Mouse (Mus musculus) adipocyte (in vitro differentiated cells): ENCODE results near the gene Prkn.

Source experiments
- DNase-seq: peaks from one replicate; pipeline ENCODE4 v3.0.0-alpha.2; 2016; ENCODE audit warnings: low spot score

Prkn gene

GRCm38 (mm10) chr17:10997291-10997690, 157.1 kb downstream of the Prkn start:
- DNase-seq, result no peak

- DNase-seq, result no peak
Observed at GRCm38 (mm10) chr17:11023371-11023770, 183.2 kb downstream of the Prkn start.

GRCm38 (mm10) chr17:11029348-11029747, 189.2 kb downstream of the Prkn start:
- no peak for DNase-seq

- no peak for DNase-seq
Observed at GRCm38 (mm10) chr17:11030936-11031335, 190.8 kb downstream of the Prkn start.

- DNase-seq, result no peak
Observed at GRCm38 (mm10) chr17:11032366-11032765, 192.2 kb downstream of the Prkn start.

- DNase-seq, result no peak
Observed at GRCm38 (mm10) chr17:11033594-11033993, 193.4 kb downstream of the Prkn start.

- DNase-seq, result peak; percentile 55
Observed at GRCm38 (mm10) chr17:11038272-11038671, 198.1 kb downstream of the Prkn start.

- no peak for DNase-seq
Observed at GRCm38 (mm10) chr17:11058986-11059385, 218.8 kb downstream of the Prkn start.

GRCm38 (mm10) chr17:11067076-11067703, 227.0 kb downstream of the Prkn start:
- no peak for DNase-seq

- no peak for DNase-seq
Observed at GRCm38 (mm10) chr17:11067704-11068475, 227.7 kb downstream of the Prkn start.

GRCm38 (mm10) chr17:11070996-11071395, 230.8 kb downstream of the Prkn start:
- DNase-seq, result no peak

GRCm38 (mm10) chr17:11076319-11076903, 236.2 kb downstream of the Prkn start:
- no peak for DNase-seq

GRCm38 (mm10) chr17:11086492-11086891, 246.3 kb downstream of the Prkn start:
- DNase-seq, result no peak

GRCm38 (mm10) chr17:11087088-11087487, 246.9 kb downstream of the Prkn start:
- no peak for DNase-seq

GRCm38 (mm10) chr17:11087823-11088222, 247.6 kb downstream of the Prkn start:
- no peak for DNase-seq

GRCm38 (mm10) chr17:11089361-11089760, 249.2 kb downstream of the Prkn start:
- no peak for DNase-seq

- peak; percentile 8 for DNase-seq
Observed at GRCm38 (mm10) chr17:11092900-11093299, 252.7 kb downstream of the Prkn start.

GRCm38 (mm10) chr17:11093321-11093720, 253.1 kb downstream of the Prkn start:
- no peak for DNase-seq

GRCm38 (mm10) chr17:11107007-11107406, 266.8 kb downstream of the Prkn start:
- no peak for DNase-seq

GRCm38 (mm10) chr17:11107916-11108315, 267.7 kb downstream of the Prkn start:
- no peak for DNase-seq

- no peak for DNase-seq
Observed at GRCm38 (mm10) chr17:11117508-11117907, 277.3 kb downstream of the Prkn start.

GRCm38 (mm10) chr17:11124048-11124447, 283.9 kb downstream of the Prkn start:
- DNase-seq, result no peak

GRCm38 (mm10) chr17:11127217-11127616, 287.0 kb downstream of the Prkn start:
- DNase-seq, result no peak
